Mouse (Mus musculus) embryonic facial prominence, embryonic 15.5 days (tissue): ENCODE data around the gene Ggnbp2. TPM values are rescaled to one million over a fixed set of nuclear protein-coding genes. Genes with fewer than 3 reads are reported as not detected.

Source experiments
- ATAC-seq: fragments of 200-750 bp; cut with Nextera tagmentation; 2 replicates; pipeline ENCODE4 v1.8.0; 2017; ENCODE audit warnings: low read depth, moderate TSS enrichment; ENCODE audit not compliant: insufficient number of reproducible peaks, low FRiP score, low TSS enrichment
- H3K27ac ChIP-seq: fragments of 300-500 bp; sonication (generic); replicated peaks from 2 replicates; pipeline ENCODE4 v1.5.1; 2015; ENCODE audit warnings: mild to moderate bottlenecking, inconsistent platforms
- H3K27me3 ChIP-seq: fragments of 300-500 bp; sonication (generic); 2 replicates; pipeline ENCODE4 v1.6.1; 2015; ENCODE audit warnings: inconsistent platforms
- H3K36me3 ChIP-seq: fragments of 300-500 bp; sonication (generic); 2 replicates; pipeline ENCODE4 v1.6.1; 2015; ENCODE audit warnings: mild to moderate bottlenecking, inconsistent platforms
- H3K4me1 ChIP-seq: fragments of 300-500 bp; sonication (generic); 2 replicates; pipeline ENCODE4 v1.6.1; 2015; ENCODE audit warnings: inconsistent platforms
- H3K4me2 ChIP-seq: fragments of 300-500 bp; sonication (generic); replicated peaks from 2 replicates; pipeline ENCODE4 v1.6.1; 2015; ENCODE audit warnings: mild to moderate bottlenecking, inconsistent platforms
- H3K4me3 ChIP-seq: fragments of 300-500 bp; sonication (generic); replicated peaks from 2 replicates; pipeline ENCODE4 v1.5.1; 2015; ENCODE audit warnings: mild to moderate bottlenecking, inconsistent platforms
- H3K9ac ChIP-seq: fragments of 300-500 bp; sonication (generic); 2 replicates; pipeline ENCODE4 v1.6.1; 2015; ENCODE audit warnings: inconsistent platforms
- H3K9me3 ChIP-seq: fragments of 300-500 bp; sonication (generic); replicated peaks from 2 replicates; pipeline ENCODE4 v1.6.1; 2016; ENCODE audit warnings: inconsistent platforms
- WGBS: fragments of 180-500 bp; shearing (Covaris S2); methylation state at CpG from one replicate; pipeline ENCODE4 v1.1.7; 2015; 5-methylcytosine and 5-hydroxymethylcytosine counted together
- microRNA-seq: library from miRNA; unstranded; fragments of <30 nt; microRNA quantifications from one replicate; pipeline ENCODE4, GENCODE M21; 2016; ENCODE audit warnings: borderline number of aligned reads
- polyA plus RNA-seq: library from polyadenylated mRNA; unstranded; fragments of >200 nt; fragmentation: Nextera tagmentation; extraction: Ambion mirVana; gene quantifications from 2 replicates; pipeline ENCODE4 v1.2.1, GENCODE M21; 2015

Gene Ggnbp2
- polyA plus RNA-seq, 1 experiment from 2014 or later, result 72.0 TPM

- peak; percentile 49; the same call in 1 of the 2 replicates for ATAC-seq
- Histone ChIP-seq H3K4me1 (peaks cover 6% of the 10 kb centered on the region; the same call in 1 of the 2 replicates), H3K36me3 (no peaks in the 10 kb centered on the region), H3K27ac (no peak overlapping the region), H3K4me3 (no peak overlapping the region), H3K9ac (no peak overlapping the region), H3K9me3 (no peaks in the 10 kb centered on the region), H3K27me3 (peaks cover 9% of the 10 kb centered on the region; the same call in 1 of the 2 replicates), H3K4me2 (peak overlapping the region; percentile 44)
- WGBS, result 12% methylated on average over 17 of the region's 17 CpGs
Measured at GRCm38 (mm10) chr11:84794496-84795113, 76.0 kb downstream of the Ggnbp2 start.

- H3K27me3 ChIP-seq, result peaks cover 12% of the 10 kb centered on the region; the same call in 1 of the 2 replicates
- peaks cover 6% of the 10 kb centered on the region; the same call in 1 of the 2 replicates for H3K4me1 ChIP-seq
- H3K27ac ChIP-seq, result no peak overlapping the region
- H3K4me2 ChIP-seq, result no peak overlapping the region
- H3K4me3 ChIP-seq, result no peak overlapping the region
- H3K9me3 ChIP-seq, result no peaks in the 10 kb centered on the region
- H3K9ac ChIP-seq, result no peak overlapping the region
- ATAC-seq, result no peak
- no peaks in the 10 kb centered on the region for H3K36me3 ChIP-seq
Measured at GRCm38 (mm10) chr11:84793545-84793944, 77.1 kb downstream of the Ggnbp2 start.

- peaks cover 6% of the 10 kb centered on the region; the same call in 1 of the 2 replicates for H3K4me1 ChIP-seq
- peaks cover 15% of the 10 kb centered on the region; the same call in 1 of the 2 replicates for H3K27me3 ChIP-seq
- no peak overlapping the region for H3K4me2 ChIP-seq
- WGBS, result 29% methylated on average over 6 of the region's 6 CpGs
- H3K9me3 ChIP-seq, result no peaks in the 10 kb centered on the region
- H3K4me3 ChIP-seq, result no peak overlapping the region
- no peaks in the 10 kb centered on the region for H3K36me3 ChIP-seq
- no peak overlapping the region for H3K27ac ChIP-seq
- no peak overlapping the region for H3K9ac ChIP-seq
- ATAC-seq, result no peak
Measured at GRCm38 (mm10) chr11:84790383-84790782, 80.2 kb downstream of the Ggnbp2 start.

Small RNA genes within 50 kb of the gene (microRNA-seq; reads per million reads assigned to microRNA genes)
- not detected for gene Gm23564

Other genes with a start within 250 kb of the Ggnbp2 start
- gene Mrm1, start 51.3 kb downstream of the Ggnbp2 start, polyA plus RNA-seq, result 13.1 and 13.2 TPM in 2 replicates
- 13.7 and 14.2 TPM in 2 replicates for gene Dhrs11, start 41.8 kb downstream of the Ggnbp2 start, polyA plus RNA-seq
- gene Myo19, start 9.3 kb upstream of the Ggnbp2 start, polyA plus RNA-seq, result 11.5 and 14.2 TPM in 2 replicates
- gene Pigw, start 9.5 kb upstream of the Ggnbp2 start, polyA plus RNA-seq, result 1.9 and 2.4 TPM in 2 replicates
- 49.9 and 58.1 TPM in 2 replicates for gene Znhit3, start 45.5 kb upstream of the Ggnbp2 start, polyA plus RNA-seq
- 0.57 and 0.58 TPM in 2 replicates for gene Car4, start 87.0 kb upstream of the Ggnbp2 start, polyA plus RNA-seq